Mouse (Mus musculus) ES-E14 (cell line): ENCODE results near the gene Tex50.

Experiments used
- CHD2 ChIP-seq: IDR thresholded peaks from 2 replicates; pipeline ENCODE4 v1.6.1; 2014; ENCODE audit warnings: mild to moderate bottlenecking, low read depth, low read length, inconsistent platforms
- ZC3H11A ChIP-seq: IDR thresholded peaks from 2 replicates; pipeline ENCODE4 v1.6.1; 2012; ENCODE audit warnings: low read depth, mild to moderate bottlenecking, inconsistent platforms, low read length, borderline replicate concordance
- ZNF384 ChIP-seq: IDR thresholded peaks from 2 replicates; pipeline ENCODE4 v1.6.1; 2012; ENCODE audit warnings: low read depth, low read length, inconsistent platforms

DNA sequence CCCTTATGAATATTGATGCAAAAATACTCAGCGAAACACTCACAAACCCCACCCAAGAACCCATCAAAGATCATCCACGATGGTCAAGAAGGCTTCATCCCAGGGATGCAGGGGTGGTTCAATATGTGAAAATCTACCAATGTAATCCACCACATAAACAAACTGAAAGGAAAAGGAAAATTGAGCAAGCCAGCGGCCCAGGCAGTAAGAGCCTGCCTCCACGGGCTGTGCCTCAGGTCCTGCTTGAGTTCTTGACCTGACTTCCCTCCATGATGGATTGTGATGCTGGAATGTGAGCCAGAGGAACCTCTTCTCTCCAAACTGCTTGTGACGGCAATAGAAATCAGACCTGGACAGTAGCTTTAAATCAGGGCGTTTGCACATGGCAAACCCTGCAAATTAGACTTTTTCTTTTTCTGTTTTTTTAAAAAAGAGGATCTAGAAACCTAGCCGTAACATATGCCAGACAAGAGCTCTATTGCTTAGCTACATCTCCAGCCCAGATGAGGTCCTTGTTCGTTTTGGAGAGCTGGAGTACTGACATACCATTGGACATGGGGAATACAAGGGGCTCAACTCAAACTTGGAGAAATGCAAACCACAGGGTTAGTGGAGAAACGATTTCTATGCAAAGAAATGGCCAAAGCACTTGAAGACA, 31.3 kb upstream of the Tex50 start:
- TF ChIP-seq CHD2 (no peak), ZC3H11A (no peak), ZNF384 (no peak)
